Mouse (Mus musculus): ENCODE results near the gene Usp40.

DNA sequence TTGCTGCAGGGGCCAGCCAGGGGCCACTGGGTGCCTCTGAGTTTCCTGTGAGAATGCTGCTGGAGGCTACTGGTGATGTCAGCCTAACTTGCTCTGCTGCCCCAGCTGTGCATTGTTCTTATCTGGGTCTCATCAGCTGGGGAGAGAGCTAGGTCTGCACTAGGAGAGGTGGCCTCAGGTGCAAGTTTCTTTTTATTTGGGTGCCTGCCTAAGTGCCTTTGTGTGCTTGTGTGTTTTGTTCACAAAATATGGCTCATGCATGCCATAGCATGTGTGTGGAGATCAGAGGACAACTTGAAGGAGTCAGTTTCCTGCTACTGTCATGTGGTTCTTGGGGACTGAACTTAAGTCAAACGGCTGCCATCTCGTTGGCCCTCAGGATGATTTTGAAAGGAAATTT, 108.7 kb downstream of the Usp40 start:
- TF ChIP-seq CTCF (IDR thresholded peaks at IDR 0.05; ENCODE audit: low read depth), result no peak
- TF ChIP-seq EP300 (IDR thresholded peaks at IDR 0.05; ENCODE audit: low read depth), result no peak

Measured in liver, embryonic 14.5 days (tissue).